Mouse (Mus musculus): ENCODE measurements around the gene D7Ertd443e. TPM values are rescaled to one million over a fixed set of nuclear protein-coding genes. Genes with fewer than 3 reads are reported as not detected.
A peak's percentile ranks its signal among the peaks of the same experiment; 100 is the strongest.

D7Ertd443e gene
- 1 to 10 TPM; 3.2 to 4.4 TPM for total RNA-seq (2021)

DNA sequence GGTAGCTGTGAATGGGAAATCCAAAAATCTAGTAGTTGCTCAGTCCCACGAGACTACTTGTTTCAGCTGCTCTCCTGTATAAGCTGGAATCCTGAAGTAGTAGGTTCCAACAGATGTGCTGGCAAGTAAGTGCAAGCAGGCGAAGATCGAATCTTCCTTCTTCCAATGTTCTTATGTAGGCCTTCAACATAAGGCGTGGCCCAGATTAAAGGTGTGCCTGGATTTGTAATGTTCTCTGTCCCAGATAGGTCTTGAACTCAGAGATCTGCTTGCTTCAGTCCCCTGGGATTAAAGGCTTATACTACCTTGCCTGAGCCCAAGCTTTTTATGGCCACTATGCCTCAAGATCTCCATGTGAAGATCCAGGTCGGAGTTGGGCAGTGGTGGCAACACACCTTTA lies at the start of gene D7Ertd443e:
D7Ertd443e (minus strand) TSS at position 101 of the 400 bp plus-strand sequence.
- DNase-seq = no peak

DNA sequence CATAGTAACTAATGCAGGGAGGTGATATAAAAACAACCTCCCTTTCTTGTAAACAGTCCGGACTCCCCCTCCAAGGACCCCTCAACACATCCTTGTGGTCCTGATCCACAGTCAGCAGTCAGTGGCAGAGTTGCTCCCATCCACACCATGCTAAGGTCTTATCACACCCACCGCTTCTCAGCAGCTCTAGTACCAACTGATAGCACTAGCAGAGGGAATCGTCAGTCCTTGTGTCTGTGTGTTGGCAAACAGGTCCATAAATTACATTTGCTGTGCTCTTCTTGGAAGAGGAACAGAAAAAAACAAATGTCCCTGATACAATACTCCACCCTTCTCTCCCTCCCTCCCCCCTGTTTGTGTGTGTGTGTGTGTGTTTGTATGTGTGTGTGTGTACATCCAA lies 46.2 kb upstream of the D7Ertd443e start:
- DNase-seq = no peak

DNA sequence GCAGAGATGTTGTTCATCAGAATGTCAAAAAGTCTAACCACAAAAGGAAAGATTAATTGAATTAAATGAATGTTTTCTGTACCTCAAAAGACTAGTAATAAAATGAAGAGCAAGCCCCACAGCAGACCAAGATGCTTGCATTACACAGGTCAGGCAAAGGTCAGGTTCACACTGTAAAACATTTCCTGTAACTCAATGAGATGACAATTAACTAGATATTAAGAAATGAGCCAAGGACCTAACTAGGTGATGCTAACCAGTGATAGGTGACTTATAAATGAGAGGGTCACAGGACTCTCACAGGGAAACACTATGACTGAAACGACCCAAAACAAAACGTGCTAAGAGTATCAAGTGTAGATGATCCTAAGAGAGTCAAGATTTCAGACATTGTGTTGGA lies 43.2 kb upstream of the D7Ertd443e start:
- no peak for DNase-seq

DNA sequence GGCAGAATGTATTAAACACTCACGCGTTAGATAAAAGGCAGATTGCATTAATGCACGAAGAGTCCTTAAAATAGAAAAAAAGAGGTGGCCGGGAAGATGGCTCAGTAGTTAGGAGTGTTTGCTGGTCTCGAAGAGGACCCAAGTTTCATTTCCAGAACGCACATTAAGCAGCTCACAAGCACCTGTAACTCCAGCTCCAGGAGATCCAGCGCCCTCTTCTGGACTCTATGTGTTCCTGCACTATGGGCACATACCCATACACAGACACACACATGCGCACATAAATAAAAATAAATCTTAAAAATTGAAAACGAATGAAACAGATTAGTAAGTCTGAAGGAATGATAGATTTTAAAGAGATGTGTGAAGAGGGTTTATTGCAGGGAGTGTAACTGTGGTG lies 29.6 kb upstream of the D7Ertd443e start:
- no peak for DNase-seq

DNA sequence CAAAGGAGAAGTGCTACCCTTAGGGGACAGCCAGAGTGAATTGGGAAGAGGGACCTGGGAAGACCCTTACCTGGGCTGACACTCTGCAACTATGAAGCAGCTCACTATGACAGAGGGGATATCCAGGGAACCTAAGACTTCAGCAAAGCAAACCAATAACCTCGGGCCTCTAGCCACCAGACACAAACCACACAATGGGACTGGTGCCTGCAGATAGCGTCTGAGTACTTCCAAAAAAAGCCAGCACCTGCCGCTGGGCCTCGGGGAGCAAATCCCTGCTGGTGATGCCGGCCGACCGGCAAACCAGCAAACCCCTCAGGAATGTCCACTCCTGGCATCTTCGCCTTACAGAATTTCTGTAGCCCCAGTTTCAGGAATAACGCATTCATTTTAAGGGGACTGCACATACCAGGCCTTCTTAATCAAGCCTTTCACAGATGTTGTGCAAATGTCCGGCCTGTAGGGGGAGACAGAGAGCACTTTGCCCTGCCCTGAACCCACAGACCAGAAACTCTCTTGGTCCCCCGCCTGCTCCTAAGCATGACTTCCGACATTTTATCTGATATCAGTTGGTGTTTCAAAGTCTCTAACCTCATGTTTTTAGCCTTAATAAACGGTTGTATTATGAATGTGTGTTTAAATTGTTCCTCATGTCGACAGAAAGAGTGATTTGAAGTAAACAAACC lies 28.7 kb upstream of the D7Ertd443e start:
- DNase-seq = peak; percentile 58

DNA sequence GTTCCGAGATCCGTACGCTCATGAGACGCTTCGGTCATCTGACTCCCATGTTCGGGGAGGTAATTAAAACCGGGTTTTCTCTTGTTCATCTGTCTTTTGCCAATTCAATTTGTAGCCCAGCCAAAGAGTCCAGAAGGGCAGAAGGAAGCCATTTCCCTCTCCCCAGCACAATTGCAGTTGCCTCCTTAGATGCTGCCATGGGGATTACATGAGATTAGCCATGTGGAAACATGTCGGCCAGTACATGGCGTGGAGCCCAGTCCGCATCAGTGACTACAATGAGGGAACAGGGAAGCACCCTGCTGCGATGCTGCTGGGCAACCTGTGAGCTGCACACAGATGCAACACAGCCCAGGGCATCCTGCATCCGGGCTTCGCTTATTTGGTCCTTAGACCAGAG lies 23.2 kb upstream of the D7Ertd443e start:
- peak; percentile 22 for DNase-seq

DNA sequence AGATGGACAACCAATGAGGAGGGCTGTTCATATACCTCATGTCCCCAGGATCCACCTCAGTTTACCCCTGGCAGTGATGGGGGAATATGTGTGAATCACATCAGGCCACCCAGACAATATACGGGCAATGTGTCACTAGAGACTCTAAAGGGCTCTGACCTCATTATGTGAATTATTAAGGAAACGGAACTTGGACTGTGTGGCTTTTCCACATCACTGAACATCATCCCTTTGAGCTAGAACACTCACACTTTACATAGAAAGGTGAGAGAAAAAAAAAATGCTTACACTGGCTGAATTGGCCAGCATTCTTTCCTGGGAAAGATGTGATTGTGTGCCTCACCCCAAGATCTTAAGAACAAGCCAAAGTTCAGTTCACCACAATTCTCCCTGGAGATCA lies 15.3 kb upstream of the D7Ertd443e start:
- no peak for DNase-seq

DNA sequence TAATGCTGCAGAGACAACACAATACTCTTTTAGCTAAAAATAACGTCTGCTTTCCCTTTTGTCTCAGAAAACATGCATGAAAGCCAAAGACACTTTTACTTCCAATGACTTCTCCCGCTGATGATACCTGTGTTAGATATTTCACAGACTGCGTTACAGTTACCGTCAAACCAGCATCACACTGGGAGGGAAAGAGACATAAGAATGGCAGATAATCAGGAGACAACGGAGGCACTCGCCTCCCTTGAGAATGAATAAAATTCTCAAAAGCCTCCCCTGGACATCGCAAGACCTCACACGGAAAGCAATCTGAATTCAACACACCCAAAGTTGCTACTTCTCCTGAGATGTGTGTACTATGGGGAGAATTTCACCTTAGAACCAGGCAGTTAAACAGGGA lies 11.3 kb upstream of the D7Ertd443e start:
- no peak for DNase-seq

DNA sequence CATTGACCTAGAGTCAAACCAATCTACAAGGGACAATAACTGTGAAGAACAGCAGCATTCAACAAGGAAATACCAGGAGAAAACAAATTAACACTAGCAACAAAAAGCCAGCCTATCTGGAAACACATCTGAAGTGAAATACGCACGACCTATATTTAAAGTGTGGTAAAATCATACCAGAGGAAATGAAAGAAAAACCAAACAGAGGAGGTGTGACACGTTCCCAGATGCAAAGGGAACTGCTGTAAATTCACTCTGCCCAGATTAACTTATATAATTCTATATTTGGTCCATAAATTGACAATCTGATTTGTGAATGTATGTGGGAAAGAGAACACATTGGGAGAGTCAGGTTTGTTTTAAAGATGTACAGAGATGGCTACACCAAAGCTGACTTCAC lies 2.7 kb downstream of the D7Ertd443e start:
- DNase-seq = no peak

DNA sequence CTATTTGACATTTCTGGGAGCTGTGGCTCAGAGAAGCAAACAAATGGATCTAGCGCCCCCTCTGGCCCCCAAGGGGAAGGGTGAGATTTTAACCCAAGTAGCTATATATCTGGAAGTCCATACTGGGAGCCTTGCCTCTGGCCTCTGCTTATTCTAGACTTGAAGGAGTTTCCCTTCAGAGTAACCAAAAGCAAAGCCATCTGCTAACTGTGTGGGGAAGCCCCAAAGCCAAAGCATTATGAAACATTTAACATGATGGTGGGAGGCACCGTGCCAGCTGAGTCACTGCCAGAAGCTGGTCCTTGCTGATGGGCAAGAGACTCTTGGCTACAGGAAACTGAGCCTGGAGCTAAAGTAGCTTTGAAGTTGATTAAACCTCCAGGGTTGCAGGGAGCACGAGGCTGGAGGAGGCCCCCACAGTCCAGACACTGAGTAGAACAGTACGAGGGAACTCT lies 4.0 kb downstream of the D7Ertd443e start:
- peak; percentile 85 for DNase-seq

DNA sequence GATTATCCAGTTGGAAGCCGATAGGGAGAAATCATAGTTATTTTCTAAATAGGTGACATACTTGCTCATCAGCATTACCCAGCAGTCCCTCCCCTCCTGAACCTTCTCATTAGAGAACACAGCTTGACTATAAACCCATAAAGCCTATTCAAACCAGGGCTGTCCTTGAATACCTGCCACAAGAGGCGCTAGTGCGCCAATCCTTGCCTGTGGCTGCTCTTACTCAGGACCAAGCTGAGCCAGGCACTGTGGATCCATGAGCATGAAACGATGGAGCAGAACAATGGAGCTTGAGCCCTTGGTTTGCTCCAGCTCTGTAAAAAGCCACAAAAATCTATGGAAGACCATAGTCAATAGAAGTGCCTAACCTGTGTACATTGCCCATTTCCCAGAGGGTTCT lies 7.2 kb downstream of the D7Ertd443e start:
- DNase-seq = peak; percentile 71

DNA sequence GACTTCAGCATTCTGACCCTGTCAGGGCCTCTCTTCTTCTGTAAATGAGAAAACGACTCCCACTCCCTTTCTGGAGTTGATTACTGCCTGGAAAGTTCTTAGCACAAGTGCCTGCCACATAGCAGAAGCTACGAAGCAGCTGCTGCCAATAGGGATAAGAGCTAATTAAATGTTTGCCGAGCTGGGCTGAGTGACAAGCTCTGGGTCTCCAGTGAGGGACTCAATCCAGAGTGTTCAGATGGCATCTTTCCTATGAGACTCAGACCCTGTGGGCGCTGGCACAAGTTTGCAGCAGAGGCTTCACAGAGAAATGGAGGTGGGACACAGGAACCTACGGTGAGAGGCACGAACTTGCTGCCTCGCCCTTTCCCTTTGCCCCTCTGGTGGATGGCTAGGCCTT lies 8.7 kb downstream of the D7Ertd443e start:
- no peak for DNase-seq

DNA sequence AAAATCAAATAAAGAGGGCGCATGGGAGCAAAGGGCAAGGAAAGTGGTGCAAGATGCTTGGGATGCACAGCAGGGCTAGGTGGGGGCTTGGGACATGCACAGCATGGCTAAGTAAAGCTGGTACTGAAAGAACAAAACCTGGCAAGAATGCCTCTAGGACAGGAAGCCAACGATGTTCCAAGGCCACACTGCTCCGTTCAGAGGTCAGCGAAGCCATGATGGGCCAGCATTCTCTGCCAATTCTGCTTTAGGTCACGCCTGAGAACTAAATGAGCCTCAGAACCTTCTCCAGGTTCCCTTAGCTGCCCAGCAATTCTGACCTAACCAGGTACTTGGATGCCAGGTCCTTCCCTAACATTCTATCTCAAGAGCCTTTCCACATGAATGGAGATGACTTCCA lies 13.2 kb downstream of the D7Ertd443e start:
- DNase-seq = no peak

DNA sequence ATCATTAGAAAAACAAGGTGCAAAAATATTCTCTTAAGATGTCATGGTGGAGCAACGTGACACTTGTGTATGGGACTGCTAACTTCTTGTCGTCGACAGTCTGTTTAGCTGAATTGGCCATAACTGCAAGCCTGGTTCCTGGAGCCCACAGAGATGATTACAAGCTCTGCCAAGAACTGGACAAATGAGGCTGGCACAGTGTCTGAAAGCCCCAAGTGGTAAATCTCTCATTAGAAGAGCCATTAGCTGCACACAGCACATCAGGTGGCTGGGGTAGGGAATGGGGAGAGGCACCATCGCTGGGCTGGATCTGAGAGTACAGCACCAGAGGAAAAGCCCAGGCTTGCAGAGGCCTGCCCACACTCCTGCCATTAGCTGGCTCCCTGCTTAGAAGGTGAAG lies 16.2 kb downstream of the D7Ertd443e start:
- no peak for DNase-seq

DNA sequence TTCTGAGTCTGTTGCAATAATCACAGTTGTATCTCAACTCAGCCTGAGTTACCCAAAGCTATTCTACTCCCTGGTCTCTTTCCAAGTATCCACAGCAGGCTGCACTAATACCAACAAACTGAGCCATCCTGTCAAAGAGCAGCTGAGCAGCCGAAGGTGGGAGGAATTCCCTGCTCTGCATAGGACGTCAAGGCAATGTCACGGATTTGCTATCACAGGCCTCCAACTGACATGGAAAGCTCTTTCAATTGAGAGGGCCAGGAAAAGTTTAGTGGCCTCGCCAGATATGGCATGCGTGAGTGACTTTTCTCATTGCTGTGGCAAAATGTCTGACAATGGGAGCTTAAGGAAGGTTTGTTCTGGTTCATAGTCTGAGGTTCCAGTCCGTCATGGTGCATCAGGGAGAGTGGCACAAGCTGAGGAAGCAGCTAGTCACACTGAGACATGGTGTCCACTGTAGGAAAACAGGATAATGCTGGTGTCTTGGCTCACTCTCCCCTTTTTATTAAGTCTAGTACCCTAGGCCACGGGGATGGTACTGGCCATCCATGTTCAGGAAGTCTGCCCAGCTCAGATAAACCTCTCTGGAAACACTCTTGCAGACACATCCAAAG lies 23.1 kb downstream of the D7Ertd443e start:
- DNase-seq = no peak

DNA sequence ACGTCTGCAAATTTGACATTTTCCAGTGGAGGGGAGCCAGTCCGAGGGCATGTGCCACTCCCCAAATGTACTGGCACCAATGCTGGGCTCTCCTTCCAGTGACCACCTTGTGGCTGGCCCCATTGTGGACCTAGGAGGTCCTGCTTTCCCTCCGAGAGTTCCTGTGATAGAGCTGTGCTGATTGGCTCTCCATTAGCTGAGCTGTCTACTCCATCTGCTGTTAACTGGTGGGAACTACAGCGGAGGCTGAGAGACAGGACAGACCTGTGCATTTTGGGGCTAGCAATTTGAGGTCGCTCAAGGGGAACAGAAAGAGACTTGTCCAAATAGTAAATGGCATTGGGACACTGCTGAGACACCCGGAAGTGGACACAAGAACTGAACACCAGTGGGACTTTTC lies 36.6 kb downstream of the D7Ertd443e start:
- DNase-seq = peak; percentile 75

DNA sequence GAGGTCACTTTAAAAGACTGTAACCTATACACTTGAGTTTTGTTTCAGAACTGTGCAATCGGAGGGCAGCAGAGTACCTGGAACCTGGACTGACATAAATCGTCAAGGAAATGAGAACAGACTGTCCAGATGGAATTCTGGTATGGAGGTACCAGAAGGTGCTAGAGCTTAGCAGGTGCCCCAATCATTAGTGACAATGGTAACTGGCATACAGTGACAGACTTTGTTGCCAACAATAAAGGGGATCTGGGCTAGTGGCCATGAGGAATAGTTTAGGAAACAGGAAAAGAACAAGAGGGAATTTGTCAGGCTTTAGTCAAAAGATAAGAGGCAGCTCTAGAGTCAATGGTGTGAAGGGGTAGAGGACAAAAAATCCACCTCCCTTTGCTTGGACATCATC lies 43.3 kb downstream of the D7Ertd443e start:
- no peak for DNase-seq

DNA sequence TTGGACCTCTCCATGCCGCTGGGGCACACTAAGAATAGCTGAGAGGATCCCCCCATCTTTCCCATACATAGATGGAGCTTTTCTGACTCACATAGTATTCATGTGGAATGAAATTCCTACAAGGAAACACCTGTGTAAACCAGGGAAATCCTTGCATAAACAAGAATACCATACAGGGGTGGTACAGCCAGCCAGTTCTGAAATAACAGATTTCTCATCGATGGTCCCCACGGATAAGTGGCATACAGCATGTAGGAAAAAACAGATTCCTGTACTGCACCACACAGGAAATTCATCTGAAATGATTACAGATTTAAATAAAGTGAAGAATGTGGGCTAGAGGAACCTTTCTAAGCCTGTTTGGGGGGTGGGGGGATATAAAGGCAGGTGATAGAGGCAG lies 49.5 kb downstream of the D7Ertd443e start:
- no peak for DNase-seq

DNA sequence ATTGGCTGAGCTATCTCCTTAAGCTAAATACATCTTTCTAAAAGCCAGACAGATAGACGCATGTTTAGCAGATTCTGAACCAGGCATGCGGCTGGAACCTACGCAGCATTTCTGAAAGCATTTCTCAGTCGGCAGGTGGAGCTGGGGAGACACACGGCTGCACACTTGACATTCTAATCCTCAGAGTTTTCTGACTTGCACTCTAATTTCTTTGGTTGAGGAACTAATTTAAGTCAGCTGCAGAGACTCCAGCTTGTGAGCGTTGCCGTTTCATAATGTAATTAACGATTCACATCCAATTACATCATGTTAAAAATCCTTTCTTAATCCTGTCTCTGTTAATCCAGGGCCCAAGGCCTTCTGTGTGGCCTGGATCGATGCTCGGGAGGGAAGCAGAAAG lies 64.5 kb downstream of the D7Ertd443e start:
- DNase-seq = no peak

DNA sequence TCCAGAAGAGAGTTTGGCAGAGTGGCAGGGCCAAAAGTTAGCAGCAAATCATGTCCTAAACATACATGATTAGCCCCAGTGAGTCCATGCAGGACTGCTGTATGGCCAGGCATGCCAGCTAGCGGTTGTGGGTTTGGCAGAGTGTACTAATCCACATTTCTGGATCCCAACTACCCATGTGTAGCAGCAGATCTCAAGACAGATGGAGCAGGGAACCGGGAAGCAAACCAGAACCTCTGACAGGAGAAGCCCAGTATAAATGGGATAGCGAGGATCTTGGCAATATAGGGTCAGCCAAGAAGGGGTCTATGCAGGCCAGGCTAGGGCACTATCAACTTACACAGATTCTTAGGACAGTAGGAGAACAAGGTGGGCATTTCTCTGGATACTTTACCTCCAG lies 83.4 kb downstream of the D7Ertd443e start:
- DNase-seq = no peak

DNA sequence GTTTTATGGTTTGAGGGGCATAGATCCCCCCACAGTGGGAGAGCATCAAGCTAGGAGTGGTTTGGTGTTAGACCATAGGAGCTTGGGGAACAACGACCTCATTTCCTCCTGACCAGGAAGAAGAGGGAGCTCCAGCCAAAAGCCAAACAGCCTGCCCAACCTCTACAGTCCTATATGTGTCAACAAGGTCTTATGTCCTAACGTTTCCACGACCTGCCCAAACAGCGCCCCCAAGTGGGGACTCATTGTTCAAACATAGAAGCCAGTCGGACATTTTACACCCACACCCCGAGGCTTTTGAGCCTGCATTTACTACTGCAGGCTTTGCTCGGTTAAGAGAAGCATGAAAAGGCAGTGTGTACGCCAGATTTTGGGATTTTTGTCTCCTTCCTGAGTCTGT lies 84.2 kb downstream of the D7Ertd443e start:
- peak; percentile 52 for DNase-seq

DNA sequence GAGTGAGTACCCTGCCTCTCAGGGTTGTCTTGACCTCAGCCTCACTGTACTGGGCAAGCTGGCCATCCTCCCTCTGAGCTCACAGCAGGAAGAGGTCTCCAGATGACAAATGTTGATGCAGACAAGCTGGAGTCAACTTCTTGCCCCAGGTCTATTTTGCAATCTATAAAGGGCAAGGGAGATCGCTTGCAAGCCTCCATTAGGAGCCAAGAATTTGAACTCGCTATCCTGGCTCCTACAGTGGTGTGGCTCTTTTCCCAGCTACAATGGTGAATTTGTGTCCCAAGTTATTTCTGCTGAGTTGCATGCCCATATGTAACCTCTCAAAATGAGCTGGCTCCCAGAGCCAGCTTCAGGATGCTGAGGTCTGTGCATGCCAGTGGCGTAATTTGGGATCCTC lies 92.7 kb downstream of the D7Ertd443e start:
- DNase-seq = no peak

DNA sequence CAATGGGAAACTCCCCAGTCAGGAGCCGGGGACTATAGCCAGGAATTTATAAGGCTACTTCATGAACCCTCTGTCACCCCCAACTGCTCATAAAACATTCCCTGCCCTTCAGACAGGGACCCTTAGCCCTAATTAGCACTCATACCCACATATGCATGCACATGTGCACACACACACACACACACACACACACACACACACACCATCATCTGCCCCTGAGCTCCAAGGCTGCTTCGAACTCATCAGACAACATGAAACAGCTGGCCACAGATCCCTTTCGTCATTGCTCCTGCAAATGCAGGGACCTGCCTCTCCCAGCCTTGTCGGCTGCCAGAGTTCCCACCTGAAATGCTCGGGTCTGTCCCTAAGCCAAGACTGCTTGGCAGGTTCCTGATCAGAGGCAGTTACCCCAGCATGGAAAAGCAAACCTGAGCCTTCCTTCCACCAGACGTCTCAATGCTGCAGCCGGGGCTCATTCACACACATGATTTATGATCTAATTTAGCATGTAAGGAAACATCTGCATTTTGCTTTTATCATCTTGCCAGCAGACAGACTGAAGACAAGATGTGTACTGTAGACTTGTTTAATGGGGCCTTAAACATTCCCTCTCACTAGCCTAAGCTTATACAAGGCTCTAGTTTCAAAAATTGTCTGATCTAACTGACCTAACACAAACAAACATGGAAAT lies 95.7 kb downstream of the D7Ertd443e start:
- DNase-seq = no peak

DNA sequence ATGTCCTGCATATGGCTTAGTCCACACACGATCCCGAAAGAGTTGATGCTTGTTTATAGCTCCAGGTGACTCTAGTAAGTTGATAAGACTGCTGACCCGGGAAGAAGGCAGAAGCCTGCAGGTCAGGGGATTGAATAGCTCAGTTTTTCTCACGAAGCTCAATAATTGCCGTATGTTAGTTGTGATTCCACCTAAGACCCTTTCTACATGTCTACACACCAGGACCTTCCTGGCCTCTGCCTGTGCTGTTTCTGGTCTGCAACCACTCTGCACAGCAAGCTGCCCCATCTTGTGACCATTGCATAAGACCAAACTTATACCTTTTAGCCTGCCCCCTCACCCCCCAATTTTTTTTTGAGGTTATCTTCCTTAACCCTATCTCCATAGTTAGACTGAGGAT lies 96.3 kb downstream of the D7Ertd443e start:
- DNase-seq = no peak
